Mouse (Mus musculus) limb, embryonic 11.5 days (tissue): ENCODE measurements around the gene Mgat4a. TPM values are rescaled to one million over a fixed set of nuclear protein-coding genes. Genes with fewer than 3 reads are reported as not detected.

Experiments
- ATAC-seq: fragments of 200-750 bp; cut with Nextera tagmentation; 2 replicates; pipeline ENCODE4 v1.8.0; 2017; ENCODE audit warnings: low read depth; ENCODE audit not compliant: insufficient number of reproducible peaks, low FRiP score, low TSS enrichment
- DNase-seq: peaks from one replicate; pipeline ENCODE4 v3.0.0-alpha.2; 2015; ENCODE audit warnings: low spot score
- H3K27ac ChIP-seq: fragments of 300-500 bp; sonication (generic); replicated peaks from 2 replicates; pipeline ENCODE4 v1.5.1; 2014; ENCODE audit warnings: low read depth, mild to moderate bottlenecking, low read length
- H3K27me3 ChIP-seq: fragments of 300-500 bp; sonication (generic); 2 replicates; pipeline ENCODE4 v1.6.1; 2014; ENCODE audit warnings: mild to moderate bottlenecking, low read length, mixed read lengths; ENCODE audit not compliant: control insufficient read depth, insufficient read depth
- H3K36me3 ChIP-seq: fragments of 300-500 bp; sonication (generic); 2 replicates; pipeline ENCODE4 v1.6.1; 2014; ENCODE audit warnings: mild to moderate bottlenecking, low read length, moderate library complexity, mixed read lengths; ENCODE audit not compliant: control insufficient read depth, insufficient read depth
- H3K4me1 ChIP-seq: fragments of 300-500 bp; sonication (generic); 2 replicates; pipeline ENCODE4 v1.6.1; 2014; ENCODE audit warnings: low read length, mixed read lengths; ENCODE audit not compliant: control insufficient read depth, insufficient read depth
- H3K4me2 ChIP-seq: fragments of 300-500 bp; sonication (generic); 2 replicates; pipeline ENCODE4 v1.6.1; 2014; ENCODE audit warnings: low read depth, mild to moderate bottlenecking, moderate library complexity; ENCODE audit not compliant: severe bottlenecking
- H3K4me3 ChIP-seq: fragments of 300-500 bp; sonication (generic); 2 replicates; pipeline ENCODE4 v1.5.1; 2014; ENCODE audit warnings: low read depth, low read length
- H3K9ac ChIP-seq: fragments of 300-500 bp; sonication (generic); 2 replicates; pipeline ENCODE4 v1.6.1; 2014; ENCODE audit warnings: mild to moderate bottlenecking, low read length
- H3K9me3 ChIP-seq: fragments of 300-500 bp; sonication (generic); 2 replicates; pipeline ENCODE4 v1.6.1; 2016; ENCODE audit warnings: low read length; ENCODE audit not compliant: control insufficient read depth
- WGBS: fragments of 180-500 bp; shearing (Covaris S2); extraction: QIAGEN DNeasy Blood & Tissue Kit; methylation state at CpG from one replicate; pipeline ENCODE4 v1.1.7; 2014; 5-methylcytosine and 5-hydroxymethylcytosine counted together
- polyA plus RNA-seq: library from polyadenylated mRNA; unstranded; fragments of >200 nt; fragmentation: Nextera tagmentation; extraction: Ambion mirVana; gene quantifications from 2 replicates; pipeline ENCODE4 v1.2.1, GENCODE M21; 2014

Mgat4a gene
- polyA plus RNA-seq, 1 experiment from 2014 or later, result 7.0 TPM

DNA sequence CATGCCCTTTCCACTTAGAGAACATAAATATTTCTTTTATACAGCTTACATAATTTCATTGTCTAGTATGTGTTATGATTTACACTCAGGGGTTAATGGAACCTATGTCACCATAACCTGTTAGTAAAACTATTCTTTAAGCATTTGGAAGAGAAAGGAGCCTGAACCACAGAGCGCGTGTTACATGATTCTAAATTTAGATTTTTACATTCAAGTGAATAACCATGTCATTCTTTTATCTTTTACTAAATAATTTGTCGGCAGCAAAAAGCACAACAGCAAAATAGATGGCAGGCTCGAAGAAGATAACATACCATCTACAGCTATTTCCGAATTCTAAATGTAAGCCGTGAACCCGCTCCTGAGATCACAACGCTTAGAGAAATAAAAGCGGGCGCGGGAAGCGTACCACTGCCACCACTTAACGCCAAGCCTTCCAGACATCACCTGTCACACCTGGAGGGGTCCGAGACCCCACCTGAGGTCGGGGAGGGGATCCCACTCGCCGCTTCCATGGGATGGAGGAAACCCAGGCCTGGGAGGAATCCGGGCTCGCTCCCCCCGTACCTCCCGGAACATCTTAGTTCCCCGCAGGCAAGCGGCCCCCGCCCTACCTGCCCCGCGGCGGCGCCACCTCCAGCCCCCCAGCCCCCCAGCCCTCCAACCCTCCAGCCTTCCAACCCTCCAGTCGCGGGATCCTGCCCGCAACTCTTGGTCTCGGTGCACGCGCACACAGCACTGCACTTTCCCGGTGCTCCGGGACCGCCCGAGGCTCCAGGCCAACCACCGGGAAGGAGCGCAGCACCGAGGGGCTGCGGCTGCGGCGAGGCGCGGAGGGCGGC lies 627 bp downstream of the Mgat4a start:
- H3K4me1 ChIP-seq, result no peaks in the 10 kb centered on the region
- peak overlapping the region; percentile 59 for H3K9ac ChIP-seq
- no peaks in the 10 kb centered on the region for H3K9me3 ChIP-seq
- H3K27me3 ChIP-seq, result 0 out of 2 replicates have a peak, but pooled peaks cover 3% of the 10 kb centered on the region
- peak; percentile 74 for ATAC-seq
- 4% methylated on average over 39 of the region's 47 CpGs for WGBS
- H3K4me2 ChIP-seq, result peak overlapping the region; percentile 94
- H3K27ac ChIP-seq, result no peak overlapping the region
- peak overlapping the region; percentile 75 for H3K4me3 ChIP-seq
- peak; percentile 42 for DNase-seq
- no peaks in the 10 kb centered on the region for H3K36me3 ChIP-seq

DNA sequence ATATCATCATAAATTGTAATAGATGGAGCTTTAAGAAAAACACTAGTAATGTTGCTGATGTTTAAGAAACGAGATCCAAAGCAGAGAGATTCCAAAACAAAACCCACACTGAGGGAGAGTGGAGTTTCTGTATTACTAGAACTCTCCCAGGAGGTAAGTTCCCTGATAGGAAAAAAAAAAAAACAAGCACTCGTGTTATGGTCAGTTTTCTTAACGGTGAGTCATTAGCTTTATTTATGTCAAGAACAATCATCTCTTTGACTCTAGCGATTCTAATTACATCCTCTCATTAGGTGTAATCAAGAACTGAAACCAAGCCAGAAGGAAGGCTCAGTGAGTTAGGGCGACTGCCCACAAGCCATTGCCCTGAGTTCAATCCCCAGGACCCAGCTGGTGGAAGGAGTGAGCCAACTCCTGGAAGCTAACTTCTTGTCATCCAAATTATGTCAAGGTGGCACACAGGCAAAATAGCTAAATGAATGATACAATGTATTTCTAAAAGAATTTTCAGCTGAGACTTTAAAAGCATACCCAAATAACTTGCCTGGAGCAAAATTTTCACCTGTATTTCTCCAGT lies 6.2 kb downstream of the Mgat4a start:
- WGBS, result 31% methylated on average over 5 of the region's 5 CpGs
- Histone ChIP-seq H3K4me2 (no peak overlapping the region), H3K36me3 (no peaks in the 10 kb centered on the region)

DNA sequence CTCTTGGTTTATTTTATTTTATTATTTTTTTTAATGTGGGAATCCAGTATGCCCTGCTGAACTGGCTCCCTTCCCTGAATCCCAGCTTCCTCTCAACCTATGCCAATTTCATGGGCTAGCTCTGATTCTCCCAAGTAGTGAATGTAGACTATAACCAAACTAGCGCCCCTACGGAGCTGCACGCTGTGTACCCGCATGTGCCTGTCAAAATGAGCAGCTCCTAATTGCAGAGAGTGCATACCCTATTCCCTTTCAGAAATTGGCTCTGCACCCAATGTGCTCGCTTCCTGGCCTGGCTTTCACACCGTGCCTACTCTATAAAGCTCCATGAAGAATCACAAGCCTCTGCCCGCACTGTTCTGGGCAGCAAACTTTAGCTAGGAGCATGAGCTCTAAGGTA lies 7.6 kb downstream of the Mgat4a start:
- Histone ChIP-seq H3K9me3 (no peaks in the 10 kb centered on the region), H3K9ac (no peak overlapping the region), H3K27ac (no peak overlapping the region), H3K36me3 (no peaks in the 10 kb centered on the region), H3K4me1 (no peaks in the 10 kb centered on the region; the same call in 1 of the 2 replicates), H3K27me3 (no peaks in the 10 kb centered on the region), H3K4me2 (no peak overlapping the region), H3K4me3 (no peak overlapping the region)
- no peak for DNase-seq
- WGBS, result 90% methylated on average over 7 of the region's 7 CpGs
- ATAC-seq, result no peak

More for the DNA sequence above, 6.2 kb downstream of the Mgat4a start:
- no peaks in the 10 kb centered on the region for H3K9me3 ChIP-seq
- no peak overlapping the region for H3K27ac ChIP-seq
- no peak overlapping the region for H3K4me3 ChIP-seq
- no peaks in the 10 kb centered on the region for H3K27me3 ChIP-seq
- H3K4me1 ChIP-seq, result no peaks in the 10 kb centered on the region; the same call in 1 of the 2 replicates
- no peak overlapping the region for H3K9ac ChIP-seq
- ATAC-seq, result no peak
- DNase-seq, result no peak

DNA sequence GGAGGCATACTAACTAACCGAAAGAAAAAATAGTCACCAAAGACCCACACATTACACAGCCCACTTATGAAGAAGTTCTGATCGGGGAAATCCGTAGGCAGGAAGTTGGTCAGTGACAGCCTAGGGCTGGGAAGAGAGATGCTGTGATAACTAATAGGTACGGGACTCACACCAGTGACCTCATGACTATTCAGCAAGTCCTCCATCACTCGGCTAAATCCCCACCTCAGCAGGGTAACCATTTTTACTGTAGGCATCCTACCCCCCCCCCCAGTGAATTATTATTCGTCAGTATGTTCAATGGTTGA lies 8.3 kb downstream of the Mgat4a start:
- no peak for ATAC-seq
- no peak overlapping the region for H3K4me3 ChIP-seq
- 93% methylated on average over 6 of the region's 6 CpGs for WGBS
- no peaks in the 10 kb centered on the region for H3K36me3 ChIP-seq
- H3K27me3 ChIP-seq, result no peaks in the 10 kb centered on the region
- no peaks in the 10 kb centered on the region; the same call in 1 of the 2 replicates for H3K4me1 ChIP-seq
- no peak overlapping the region for H3K4me2 ChIP-seq
- H3K27ac ChIP-seq, result no peak overlapping the region
- H3K9me3 ChIP-seq, result no peaks in the 10 kb centered on the region
- no peak for DNase-seq
- H3K9ac ChIP-seq, result no peak overlapping the region

DNA sequence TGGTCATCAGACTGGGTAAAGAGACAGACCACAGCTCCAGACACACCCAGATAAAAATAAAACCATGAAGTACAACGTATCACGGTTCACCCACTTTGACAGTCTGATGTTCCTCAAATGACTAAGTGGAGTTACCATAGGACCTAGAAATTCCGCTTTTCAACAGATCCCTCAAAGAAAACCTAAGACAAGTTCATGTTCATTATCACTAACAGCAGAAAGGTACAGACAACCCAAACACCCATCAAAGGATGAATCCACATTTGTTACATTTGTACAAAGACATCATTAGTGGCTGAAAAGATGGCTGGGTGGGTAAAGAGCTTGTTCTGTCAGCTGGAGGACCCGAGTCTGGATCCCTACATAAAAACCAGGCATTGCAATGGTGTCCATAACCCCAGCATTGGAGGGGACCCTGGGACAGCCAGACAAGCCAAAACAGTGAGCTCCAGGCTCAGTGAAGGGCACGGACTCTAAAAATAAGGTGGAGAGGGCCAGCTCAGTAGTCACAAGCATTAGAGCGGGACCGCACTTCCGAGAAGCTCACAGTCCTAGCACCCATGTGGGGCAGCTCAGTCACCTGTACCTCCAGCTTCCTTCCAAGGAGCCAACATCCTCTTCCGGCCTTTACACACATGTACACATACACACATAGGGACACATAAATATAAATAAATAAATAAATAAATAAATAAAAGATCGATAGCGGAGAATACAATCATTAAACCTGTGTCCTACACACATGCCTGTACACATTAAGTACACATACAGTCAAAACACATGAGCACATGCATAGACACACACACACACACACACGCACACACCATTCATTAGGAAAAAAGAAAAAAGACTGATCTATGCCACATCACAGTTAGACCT lies 8.9 kb downstream of the Mgat4a start:
- Histone ChIP-seq H3K4me3 (no peak overlapping the region), H3K27ac (no peak overlapping the region), H3K4me2 (no peak overlapping the region), H3K4me1 (no peaks in the 10 kb centered on the region; the same call in 1 of the 2 replicates), H3K27me3 (no peaks in the 10 kb centered on the region), H3K9me3 (no peaks in the 10 kb centered on the region), H3K36me3 (no peaks in the 10 kb centered on the region), H3K9ac (no peak overlapping the region)
- ATAC-seq, result no peak
- no peak for DNase-seq
- WGBS, result 91% methylated on average over 12 of the region's 12 CpGs

DNA sequence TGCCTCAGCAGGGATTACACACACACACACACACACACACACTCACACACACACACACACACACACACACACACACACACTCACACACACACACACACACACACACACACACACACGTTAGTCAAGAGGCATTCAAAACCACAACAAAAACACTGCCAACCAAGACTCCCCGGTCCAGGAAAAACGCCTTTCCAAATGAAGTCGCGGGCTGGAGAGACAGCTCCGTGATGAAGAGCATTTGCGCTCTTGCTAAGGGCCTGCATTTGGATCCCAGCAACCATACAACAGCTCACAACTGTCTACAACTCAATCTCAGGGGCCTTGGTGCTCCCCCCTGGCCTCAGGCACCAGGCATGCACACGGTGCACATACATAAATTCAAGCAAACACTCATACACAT lies 10.8 kb downstream of the Mgat4a start:
- H3K4me3 ChIP-seq, result no peak overlapping the region
- no peak overlapping the region for H3K27ac ChIP-seq
- no peaks in the 10 kb centered on the region; the same call in 1 of the 2 replicates for H3K4me1 ChIP-seq
- H3K4me2 ChIP-seq, result no peak overlapping the region
- H3K9ac ChIP-seq, result no peak overlapping the region
- no peaks in the 10 kb centered on the region for H3K27me3 ChIP-seq
- H3K36me3 ChIP-seq, result no peaks in the 10 kb centered on the region
- no peaks in the 10 kb centered on the region for H3K9me3 ChIP-seq
- DNase-seq, result no peak
- no peak for ATAC-seq
- 84% methylated on average over 8 of the region's 8 CpGs for WGBS

DNA sequence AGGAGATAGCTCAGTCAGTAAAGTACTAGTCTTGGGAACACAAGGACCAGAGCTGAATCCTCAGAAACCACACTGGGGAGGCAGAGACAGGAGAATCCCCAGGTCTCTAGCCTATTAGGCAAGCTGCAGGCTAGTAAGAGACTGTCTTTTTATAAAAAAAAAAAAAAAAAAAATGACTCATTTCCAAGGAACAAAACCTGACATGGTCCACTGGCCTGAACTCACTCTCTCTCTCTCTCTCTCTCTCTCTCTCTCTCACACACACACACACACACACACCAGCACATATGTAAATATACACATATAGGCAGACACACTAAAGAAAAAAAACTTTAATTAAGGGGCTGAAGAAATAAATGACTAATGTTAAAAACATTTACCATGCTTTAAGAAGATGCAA lies 14.6 kb downstream of the Mgat4a start:
- no peak for DNase-seq
- Histone ChIP-seq H3K9ac (no peak overlapping the region), H3K4me1 (no peaks in the 10 kb centered on the region), H3K36me3 (no peaks in the 10 kb centered on the region), H3K27me3 (no peaks in the 10 kb centered on the region), H3K4me3 (no peak overlapping the region), H3K4me2 (no peak overlapping the region), H3K9me3 (no peaks in the 10 kb centered on the region), H3K27ac (no peak overlapping the region)
- no peak for ATAC-seq

DNA sequence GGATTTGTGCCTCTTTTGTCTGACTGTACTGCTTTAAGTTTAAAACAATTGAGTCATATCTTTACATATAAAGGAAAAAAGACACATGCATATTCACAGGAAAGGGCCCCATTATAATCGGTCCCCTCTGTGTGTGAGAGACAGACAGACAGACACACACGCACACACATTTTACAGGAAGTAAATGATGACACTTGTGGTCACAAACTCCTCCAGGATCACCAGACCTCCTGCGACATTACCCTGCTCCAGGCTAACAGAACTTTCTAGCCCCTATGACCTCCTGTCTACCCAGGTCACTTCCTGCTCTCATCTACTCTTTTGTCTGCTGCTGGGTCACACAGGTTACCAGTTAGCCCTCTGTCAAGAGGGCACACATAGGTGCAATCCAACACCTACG lies 16.1 kb downstream of the Mgat4a start:
- no peaks in the 10 kb centered on the region for H3K27me3 ChIP-seq
- ATAC-seq, result no peak
- H3K9me3 ChIP-seq, result no peaks in the 10 kb centered on the region
- no peak overlapping the region for H3K9ac ChIP-seq
- H3K36me3 ChIP-seq, result no peaks in the 10 kb centered on the region
- H3K4me3 ChIP-seq, result no peak overlapping the region
- H3K27ac ChIP-seq, result no peak overlapping the region
- no peak for DNase-seq
- WGBS, result 83% methylated on average over 4 of the region's 4 CpGs
- H3K4me1 ChIP-seq, result no peaks in the 10 kb centered on the region
- no peak overlapping the region for H3K4me2 ChIP-seq
